Mouse (Mus musculus): ENCODE measurements around the gene Bpgm. TPM values are rescaled to one million over a fixed set of nuclear protein-coding genes. Genes with fewer than 3 reads are reported as not detected.

Gene Bpgm
- polyA plus RNA-seq, 1 experiment, result 124 TPM

DNA sequence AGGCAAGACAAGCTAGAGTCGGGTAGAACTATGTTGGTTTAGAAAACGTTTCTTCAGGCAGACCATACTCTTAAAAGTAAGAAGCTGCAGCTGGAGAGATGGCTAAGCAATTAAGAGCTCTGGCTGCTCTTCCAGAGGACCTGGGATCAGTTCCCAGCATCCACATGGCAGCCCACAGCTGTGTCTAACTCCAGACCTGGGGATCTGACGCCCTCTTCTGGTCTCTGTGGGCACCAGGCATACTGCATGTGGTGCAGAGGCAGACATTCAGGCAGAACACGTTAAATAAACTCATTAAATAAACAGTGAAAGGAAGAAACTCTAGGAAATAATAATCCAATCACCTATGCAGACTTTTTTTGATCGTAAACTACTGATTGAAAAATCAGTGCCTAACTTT lies 7.4 kb downstream of the Bpgm start:
- no peak for TF ChIP-seq POLR2A (IDR thresholded peaks at IDR 0.05; ENCODE audit: control insufficient read depth, low read depth, low read length)
- Histone ChIP-seq H3K4me1 (ENCODE audit: control insufficient read depth, insufficient read depth, low read length) (peaks cover 6% of the 10 kb centered on the region; the same call in 1 of the 2 replicates), H3K4me3 (ENCODE audit: control insufficient read depth, low read depth, low read length) (no peak overlapping the region), H3K36me3 (ENCODE audit: control insufficient read depth, insufficient read depth, low read length) (no peaks in the 10 kb centered on the region), H3K27ac (ENCODE audit: control insufficient read depth, insufficient read depth, low read depth, low read length) (no peak overlapping the region), H3K27me3 (ENCODE audit: control insufficient read depth, insufficient read depth, low read length) (no peaks in the 10 kb centered on the region)

DNA sequence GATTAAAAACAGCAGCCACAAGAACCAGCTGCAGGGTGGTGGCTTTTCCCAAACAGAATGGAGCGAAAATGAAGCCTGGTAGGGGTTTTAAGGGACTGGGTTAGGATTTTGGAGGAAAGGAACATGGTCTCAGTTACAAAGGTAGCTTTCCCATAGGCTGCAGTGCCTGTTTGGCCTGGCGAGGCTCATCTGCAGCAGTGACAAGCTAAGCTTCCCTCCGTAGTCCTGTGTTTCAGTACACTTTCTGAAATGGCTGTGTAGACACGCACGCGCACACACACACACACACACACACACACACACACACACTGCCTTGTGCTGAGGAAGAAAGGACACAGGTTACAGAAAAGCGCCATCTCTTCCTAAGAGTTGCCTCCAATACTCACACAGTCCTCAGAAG lies 7.8 kb downstream of the Bpgm start:
- Histone ChIP-seq H3K27ac (ENCODE audit: control insufficient read depth, insufficient read depth, low read depth, low read length) (no peak overlapping the region), H3K27me3 (ENCODE audit: control insufficient read depth, insufficient read depth, low read length) (no peaks in the 10 kb centered on the region), H3K4me3 (ENCODE audit: control insufficient read depth, low read depth, low read length) (no peak overlapping the region), H3K36me3 (ENCODE audit: control insufficient read depth, insufficient read depth, low read length) (no peaks in the 10 kb centered on the region), H3K4me1 (ENCODE audit: control insufficient read depth, insufficient read depth, low read length) (peaks cover 6% of the 10 kb centered on the region; the same call in 1 of the 2 replicates)
- TF ChIP-seq POLR2A (IDR thresholded peaks at IDR 0.05; ENCODE audit: control insufficient read depth, low read depth, low read length) (no peak), CTCF (IDR thresholded peaks at IDR 0.05; ENCODE audit: control insufficient read depth, insufficient read depth, insufficient replicate concordance, low read depth, low read length) (no peak)

DNA sequence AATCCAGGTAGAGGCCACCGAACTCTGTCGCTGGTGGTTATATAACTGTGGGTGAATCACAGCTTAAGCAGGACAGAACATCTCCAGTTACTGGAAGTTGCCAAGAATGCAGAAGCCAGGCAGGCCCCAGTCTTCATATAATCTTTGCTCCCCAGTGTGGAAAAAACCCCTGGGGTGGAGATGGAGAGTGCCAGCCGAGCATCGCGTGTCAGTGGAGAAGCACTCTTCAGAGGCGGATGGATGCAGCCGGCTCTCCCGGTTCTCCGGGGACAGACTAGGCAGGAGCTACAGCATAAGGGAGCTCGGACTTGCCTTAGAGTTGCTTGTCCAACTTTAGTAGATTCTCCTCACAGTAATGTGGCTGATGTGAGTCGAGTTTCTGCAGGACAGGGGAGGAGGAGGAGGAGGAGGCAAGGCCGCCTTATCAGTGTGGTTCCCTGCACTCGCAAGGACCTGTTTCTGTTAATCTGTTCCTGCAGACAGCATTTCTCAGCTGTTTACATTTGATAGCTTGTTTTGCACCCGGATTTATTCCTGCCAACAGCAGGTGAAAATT lies 10.1 kb downstream of the Bpgm start:
- TF ChIP-seq CTCF (IDR thresholded peaks at IDR 0.05; ENCODE audit: control insufficient read depth, insufficient read depth, insufficient replicate concordance, low read depth, low read length) (no peak), POLR2A (IDR thresholded peaks at IDR 0.05; ENCODE audit: control insufficient read depth, low read depth, low read length) (no peak)
- no peaks in the 10 kb centered on the region for H3K27me3 ChIP-seq (ENCODE audit: control insufficient read depth, insufficient read depth, low read length)
- peaks cover 6% of the 10 kb centered on the region; the same call in 1 of the 2 replicates for H3K4me1 ChIP-seq (ENCODE audit: control insufficient read depth, insufficient read depth, low read length)
- no peak overlapping the region for H3K4me3 ChIP-seq (ENCODE audit: control insufficient read depth, low read depth, low read length)
- H3K36me3 ChIP-seq (ENCODE audit: control insufficient read depth, insufficient read depth, low read length), result no peaks in the 10 kb centered on the region
- H3K27ac ChIP-seq (ENCODE audit: control insufficient read depth, insufficient read depth, low read depth, low read length), result no peak overlapping the region

DNA sequence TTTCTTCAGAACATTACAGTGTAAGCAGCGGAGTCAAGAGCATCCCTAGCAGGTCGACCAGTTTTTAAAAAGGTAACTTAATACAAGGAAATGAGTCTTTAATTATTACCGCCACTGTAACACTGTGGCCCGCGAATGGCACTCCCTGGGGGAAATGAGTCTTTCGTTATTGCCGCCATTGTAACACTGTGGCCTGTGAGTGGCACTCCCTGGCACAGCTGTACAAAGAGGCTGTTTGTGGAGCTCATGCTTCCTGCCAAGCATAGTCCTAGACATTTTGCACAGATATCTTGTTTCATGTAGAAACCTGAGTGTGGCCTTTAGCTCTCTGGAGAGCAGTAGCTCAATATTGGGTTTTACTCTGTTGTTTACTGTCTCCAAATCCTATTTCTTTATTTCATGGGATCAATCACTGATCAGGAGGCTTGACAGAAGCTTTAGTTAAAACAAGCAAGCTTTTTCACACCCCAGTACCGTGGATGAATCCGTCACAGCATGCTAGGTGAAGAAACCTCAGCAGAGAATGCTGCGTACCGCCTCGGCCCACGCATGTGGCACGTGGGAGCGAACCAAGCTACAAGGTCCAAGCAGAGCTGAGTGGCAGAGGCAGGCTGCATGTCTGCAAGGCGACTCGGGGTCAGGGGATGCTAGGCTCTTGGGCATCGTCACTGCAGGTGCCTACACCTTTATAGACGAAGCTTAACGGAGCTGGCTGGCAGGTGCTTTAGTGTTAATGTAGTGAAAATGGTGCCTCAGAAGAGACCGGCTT lies 17.5 kb downstream of the Bpgm start:
- TF ChIP-seq POLR2A (IDR thresholded peaks at IDR 0.05; ENCODE audit: control insufficient read depth, low read depth, low read length), result no peak
- TF ChIP-seq CTCF (IDR thresholded peaks at IDR 0.05; ENCODE audit: control insufficient read depth, insufficient read depth, insufficient replicate concordance, low read depth, low read length), result no peak
- H3K36me3 ChIP-seq (ENCODE audit: control insufficient read depth, insufficient read depth, low read length), result no peaks in the 10 kb centered on the region
- no peaks in the 10 kb centered on the region for H3K4me1 ChIP-seq (ENCODE audit: control insufficient read depth, insufficient read depth, low read length)
- H3K4me3 ChIP-seq (ENCODE audit: control insufficient read depth, low read depth, low read length), result no peak overlapping the region
- no peak overlapping the region for H3K27ac ChIP-seq (ENCODE audit: control insufficient read depth, insufficient read depth, low read depth, low read length)
- H3K27me3 ChIP-seq (ENCODE audit: control insufficient read depth, insufficient read depth, low read length), result no peaks in the 10 kb centered on the region

DNA sequence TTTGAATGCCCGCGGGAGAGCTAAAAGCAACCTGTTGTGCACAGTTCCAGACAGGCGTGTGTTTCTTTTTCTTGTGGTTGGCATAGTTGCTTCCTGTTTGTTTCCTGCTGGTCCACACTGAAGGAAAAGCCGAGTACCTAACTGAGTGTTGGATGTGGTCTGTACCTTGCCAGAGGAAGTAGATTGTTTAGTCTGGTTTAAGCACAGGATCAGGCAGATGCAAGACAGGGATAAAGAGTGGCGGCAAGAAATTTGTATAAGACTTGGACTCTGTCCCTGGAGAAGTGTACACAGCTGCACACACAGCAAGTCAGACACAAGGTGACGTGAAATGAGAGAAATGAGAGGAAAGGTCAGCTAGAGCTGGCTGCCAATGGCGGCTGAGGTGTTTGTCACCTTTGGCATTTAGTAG lies 19.1 kb downstream of the Bpgm start:
- Histone ChIP-seq H3K4me3 (ENCODE audit: control insufficient read depth, low read depth, low read length) (no peak overlapping the region), H3K27ac (ENCODE audit: control insufficient read depth, insufficient read depth, low read depth, low read length) (no peak overlapping the region), H3K4me1 (ENCODE audit: control insufficient read depth, insufficient read depth, low read length) (no peaks in the 10 kb centered on the region), H3K36me3 (ENCODE audit: control insufficient read depth, insufficient read depth, low read length) (no peaks in the 10 kb centered on the region), H3K27me3 (ENCODE audit: control insufficient read depth, insufficient read depth, low read length) (no peaks in the 10 kb centered on the region)
- no peak for TF ChIP-seq CTCF (IDR thresholded peaks at IDR 0.05; ENCODE audit: control insufficient read depth, insufficient read depth, insufficient replicate concordance, low read depth, low read length)
- no peak for TF ChIP-seq POLR2A (IDR thresholded peaks at IDR 0.05; ENCODE audit: control insufficient read depth, low read depth, low read length)

DNA sequence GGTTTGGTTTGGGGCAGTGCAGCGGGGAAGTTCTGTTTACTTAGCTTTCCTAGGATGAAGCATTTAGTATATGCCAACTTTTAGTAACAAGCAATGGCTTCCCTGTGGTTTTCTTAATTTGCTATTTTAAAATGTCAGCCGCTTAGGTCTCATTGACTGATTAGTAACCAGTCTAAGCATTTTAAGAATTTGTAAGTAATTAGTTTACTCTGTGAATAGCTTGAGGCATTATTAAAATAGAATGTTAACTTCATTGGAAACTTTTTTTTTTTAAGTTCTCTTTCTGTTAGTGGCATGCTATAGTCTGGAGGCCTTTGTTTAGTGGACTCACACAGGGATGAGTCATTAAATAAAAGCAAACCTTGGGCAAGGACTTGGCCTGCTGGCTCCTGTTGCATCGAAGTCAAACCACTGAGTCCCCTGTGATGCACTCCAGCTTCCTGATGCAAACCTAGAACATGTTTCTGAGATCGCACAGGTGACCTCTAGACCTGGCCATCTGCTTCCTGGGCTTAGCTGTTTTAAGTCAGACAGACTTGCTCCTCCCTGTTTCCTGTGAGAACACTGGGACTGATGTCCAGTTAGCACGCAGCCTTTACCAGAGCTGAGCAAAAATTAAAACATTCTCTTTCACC lies 22.1 kb downstream of the Bpgm start:
- TF ChIP-seq POLR2A (IDR thresholded peaks at IDR 0.05; ENCODE audit: control insufficient read depth, low read depth, low read length), result no peak
- no peak overlapping the region for H3K27ac ChIP-seq (ENCODE audit: control insufficient read depth, insufficient read depth, low read depth, low read length)
- no peak overlapping the region for H3K4me3 ChIP-seq (ENCODE audit: control insufficient read depth, low read depth, low read length)
- H3K4me1 ChIP-seq (ENCODE audit: control insufficient read depth, insufficient read depth, low read length), result no peaks in the 10 kb centered on the region
- H3K27me3 ChIP-seq (ENCODE audit: control insufficient read depth, insufficient read depth, low read length), result no peaks in the 10 kb centered on the region
- H3K36me3 ChIP-seq (ENCODE audit: control insufficient read depth, insufficient read depth, low read length), result no peaks in the 10 kb centered on the region

DNA sequence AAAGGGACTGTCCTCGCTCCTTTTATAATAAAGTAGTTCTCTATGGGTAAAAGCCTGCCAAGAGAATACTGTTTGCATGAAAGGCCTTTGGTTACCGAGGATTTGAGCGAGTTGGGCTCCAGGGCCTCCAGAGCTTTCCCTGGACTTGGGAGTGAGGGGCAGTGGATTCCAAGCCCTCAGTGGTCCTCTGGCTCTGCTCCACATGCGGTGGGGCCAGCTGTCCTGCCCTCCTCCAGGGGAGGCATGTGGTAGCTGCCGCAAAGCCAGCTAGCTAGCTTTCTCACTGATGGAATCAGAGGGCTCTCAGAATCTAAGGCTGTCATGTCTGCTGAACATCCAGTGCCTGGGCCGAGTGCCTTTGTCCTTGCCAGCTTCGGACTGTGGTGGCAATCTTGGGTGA lies 26.3 kb downstream of the Bpgm start:
- Histone ChIP-seq H3K4me3 (ENCODE audit: control insufficient read depth, low read depth, low read length) (no peak overlapping the region), H3K36me3 (ENCODE audit: control insufficient read depth, insufficient read depth, low read length) (no peaks in the 10 kb centered on the region; the same call in 1 of the 2 replicates), H3K27me3 (ENCODE audit: control insufficient read depth, insufficient read depth, low read length) (no peaks in the 10 kb centered on the region), H3K4me1 (ENCODE audit: control insufficient read depth, insufficient read depth, low read length) (no peaks in the 10 kb centered on the region), H3K27ac (ENCODE audit: control insufficient read depth, insufficient read depth, low read depth, low read length) (no peak overlapping the region)
- TF ChIP-seq CTCF (IDR thresholded peaks at IDR 0.05; ENCODE audit: control insufficient read depth, insufficient read depth, insufficient replicate concordance, low read depth, low read length) (no peak), POLR2A (IDR thresholded peaks at IDR 0.05; ENCODE audit: control insufficient read depth, low read depth, low read length) (no peak)

Measured in testis, adult 2 months (tissue).